Mouse (Mus musculus): ENCODE measurements around the gene G0s2. TPM values are rescaled to one million over a fixed set of nuclear protein-coding genes. Genes with fewer than 3 reads are reported as not detected.
A peak's percentile ranks its signal among the peaks of the same experiment; 100 is the strongest.

Gene G0s2
- total and polyA plus RNA-seq, 3 experiments: 44.8 to 229 (median 57.9) TPM

GRCm38 (mm10) chr1:193315705-193316357 lies 42.8 kb upstream of the G0s2 start:
- WGBS: 22% methylated on average over 5 of the region's 5 CpGs

GRCm38 (mm10) chr1:193311596-193311995 lies 38.6 kb upstream of the G0s2 start:
- no peak overlapping the region for H3K9ac ChIP-seq (ENCODE audit: low read depth, low read length)
- no peaks in the 10 kb centered on the region for H3K27me3 ChIP-seq (ENCODE audit: control insufficient read depth, insufficient read depth, low read length)
- DNase-seq: no peak
- no peak overlapping the region for H3K4me3 ChIP-seq
- intact Hi-C loops (cut with DNase I): no loop called here
- H3K27ac ChIP-seq: no peak overlapping the region
- no peaks in the 10 kb centered on the region; the same call in 1 of the 2 replicates for H3K36me3 ChIP-seq (ENCODE audit: control insufficient read depth, insufficient read depth, low read length)
- whole genome bisulfite sequencing: 19% methylated on average over 1 of the region's 1 CpGs
- H3K79me2 ChIP-seq (replicated peaks; ENCODE audit: control insufficient read depth, insufficient read depth, low read length): no peaks in the 10 kb centered on the region
- peaks cover 17% of the 10 kb centered on the region for H3K4me1 ChIP-seq (ENCODE audit: control insufficient read depth, insufficient read depth, low read length)
- TF ChIP-seq EP300 (IDR thresholded peaks at IDR 0.05; ENCODE audit: insufficient read depth, low read depth, low read length) (no peak), CTCF (IDR thresholded peaks at IDR 0.05) (no peak), POLR2A (IDR thresholded peaks at IDR 0.05; ENCODE audit: insufficient read depth, low read depth, low read length) (no peak)

More at GRCm38 (mm10) chr1:193315705-193316357, 42.8 kb upstream of the G0s2 start:
- Histone ChIP-seq H3K9ac (ENCODE audit: low read depth, low read length) (0 out of 2 replicates have a peak overlapping the region, but pooled peaks have one; percentile 1), H3K4me3 (no peak overlapping the region), H3K36me3 (ENCODE audit: control insufficient read depth, insufficient read depth, low read length) (no peaks in the 10 kb centered on the region; the same call in 1 of the 2 replicates), H3K4me1 (ENCODE audit: control insufficient read depth, insufficient read depth, low read length) (peaks cover 20% of the 10 kb centered on the region), H3K27ac (peak overlapping the region; percentile 89), H3K79me2 (replicated peaks; ENCODE audit: control insufficient read depth, insufficient read depth, low read length) (no peaks in the 10 kb centered on the region), H3K27me3 (ENCODE audit: control insufficient read depth, insufficient read depth, low read length) (no peaks in the 10 kb centered on the region)
- intact Hi-C loops (cut with DNase I): loop anchor here (1.0 kb wide), 1 partner anchor 43 kb away; the partner anchor contains the start of gene G0s2
- DNase-seq: peak; percentile 86 to 93
- TF ChIP-seq EP300 (IDR thresholded peaks at IDR 0.05; ENCODE audit: insufficient read depth, low read depth, low read length) (peak; percentile 98), POLR2A (IDR thresholded peaks at IDR 0.05; ENCODE audit: insufficient read depth, low read depth, low read length) (peak; percentile 16; the same call in 1 of the 2 replicates), CTCF (IDR thresholded peaks at IDR 0.05) (no peak)

DNA sequence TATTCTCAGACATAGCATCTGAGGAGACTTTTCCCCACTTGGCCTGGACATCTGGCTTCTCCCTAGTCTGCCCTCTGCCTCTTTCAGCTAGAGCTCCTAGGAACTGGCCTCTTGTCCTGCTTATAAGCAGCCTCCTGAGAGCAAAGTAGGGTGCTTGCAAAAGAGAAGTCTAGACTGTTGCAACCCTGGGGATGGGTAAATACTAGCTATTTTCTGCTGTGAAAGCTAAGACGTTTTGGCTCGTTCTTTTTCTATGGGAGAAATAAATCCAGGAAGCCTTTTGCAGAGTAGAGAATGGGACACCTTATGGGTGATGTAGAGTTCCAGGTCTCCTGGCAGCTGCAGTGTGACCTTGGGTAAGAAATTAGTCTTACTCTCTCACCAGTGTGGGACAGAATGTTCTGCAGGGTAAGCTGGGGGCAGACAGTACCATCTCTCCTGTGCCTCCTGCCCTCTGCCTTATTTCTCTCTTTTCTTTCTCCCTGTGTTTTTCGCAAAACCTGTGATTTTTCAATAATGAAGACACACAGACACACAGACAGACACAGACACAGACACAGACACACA lies 37.6 kb upstream of the G0s2 start:
- Histone ChIP-seq H3K9ac (ENCODE audit: low read depth, low read length) (no peak overlapping the region), H3K27me3 (ENCODE audit: control insufficient read depth, insufficient read depth, low read length) (no peaks in the 10 kb centered on the region), H3K79me2 (replicated peaks; ENCODE audit: control insufficient read depth, insufficient read depth, low read length) (no peaks in the 10 kb centered on the region), H3K36me3 (ENCODE audit: control insufficient read depth, insufficient read depth, low read length) (no peaks in the 10 kb centered on the region; the same call in 1 of the 2 replicates), H3K27ac (no peak overlapping the region), H3K4me3 (no peak overlapping the region), H3K4me1 (ENCODE audit: control insufficient read depth, insufficient read depth, low read length) (peaks cover 11% of the 10 kb centered on the region)
- intact Hi-C loops (cut with DNase I): no loop called here
- TF ChIP-seq CTCF (IDR thresholded peaks at IDR 0.05) (no peak), EP300 (IDR thresholded peaks at IDR 0.05; ENCODE audit: insufficient read depth, low read depth, low read length) (no peak), POLR2A (IDR thresholded peaks at IDR 0.05; ENCODE audit: insufficient read depth, low read depth, low read length) (no peak)
- WGBS: 89% methylated on average over 3 of the region's 3 CpGs
- no peak for DNase-seq

DNA sequence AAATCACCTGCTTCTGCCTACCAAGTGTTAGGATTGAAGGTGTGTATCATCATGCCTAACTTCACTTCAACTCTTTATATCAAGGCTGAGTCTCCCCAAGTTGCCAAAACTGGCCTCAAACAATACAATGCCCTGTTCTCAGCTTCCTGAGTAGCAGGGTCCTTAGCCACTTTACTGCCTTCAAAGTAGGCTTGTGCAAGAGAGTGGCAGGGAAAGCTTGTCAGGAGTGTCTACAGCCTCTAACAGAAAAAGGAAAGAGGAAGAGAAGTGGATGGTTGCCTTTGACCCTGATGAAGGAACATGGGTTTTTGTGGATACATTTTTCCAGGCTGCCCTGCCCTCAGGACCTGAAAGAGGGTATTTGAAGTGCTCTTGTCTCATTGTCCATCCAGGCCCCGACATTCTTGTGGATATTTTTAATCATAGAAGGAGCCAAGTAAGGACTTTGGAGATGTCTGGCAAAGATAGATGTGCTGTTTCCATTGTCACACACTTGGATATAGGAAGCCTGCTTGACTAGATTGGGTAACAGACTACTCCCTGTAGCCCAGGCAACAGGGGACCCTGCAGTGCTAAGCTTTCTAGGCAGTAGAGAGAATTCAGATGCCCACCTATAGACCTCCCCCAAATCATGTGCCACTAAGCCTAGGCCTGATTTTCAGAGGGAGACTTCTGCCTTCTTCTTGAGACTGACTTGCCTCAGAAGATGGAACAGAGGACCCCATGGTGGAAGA lies 36.9 kb upstream of the G0s2 start:
- Histone ChIP-seq H3K4me3 (no peak overlapping the region), H3K27ac (no peak overlapping the region)
- 16% methylated on average over 1 of the region's 1 CpGs for WGBS

GRCm38 (mm10) chr1:193306832-193307231 lies 33.8 kb upstream of the G0s2 start:
- intact Hi-C loops (cut with DNase I): no loop called here
- no peaks in the 10 kb centered on the region for H3K36me3 ChIP-seq (ENCODE audit: control insufficient read depth, insufficient read depth, low read length)
- no peak for DNase-seq
- no peak overlapping the region for H3K27ac ChIP-seq
- H3K79me2 ChIP-seq (replicated peaks; ENCODE audit: control insufficient read depth, insufficient read depth, low read length): no peaks in the 10 kb centered on the region
- no peaks in the 10 kb centered on the region for H3K27me3 ChIP-seq (ENCODE audit: control insufficient read depth, insufficient read depth, low read length)
- H3K4me3 ChIP-seq: no peak overlapping the region
- H3K9ac ChIP-seq (ENCODE audit: low read depth, low read length): no peak overlapping the region
- no peak for TF ChIP-seq CTCF (IDR thresholded peaks at IDR 0.05)
- TF ChIP-seq EP300 (IDR thresholded peaks at IDR 0.05; ENCODE audit: insufficient read depth, low read depth, low read length): no peak
- no peak for TF ChIP-seq POLR2A (IDR thresholded peaks at IDR 0.05; ENCODE audit: insufficient read depth, low read depth, low read length)
- 85% methylated on average over 2 of the region's 2 CpGs for WGBS
- H3K4me1 ChIP-seq (ENCODE audit: control insufficient read depth, insufficient read depth, low read length): peaks cover 2% of the 10 kb centered on the region; the same call in 1 of the 2 replicates

More for the DNA sequence above, 36.9 kb upstream of the G0s2 start:
- intact Hi-C loops (cut with DNase I): no loop called here
- no peak for TF ChIP-seq EP300 (IDR thresholded peaks at IDR 0.05; ENCODE audit: insufficient read depth, low read depth, low read length)
- TF ChIP-seq POLR2A (IDR thresholded peaks at IDR 0.05; ENCODE audit: insufficient read depth, low read depth, low read length): no peak
- Histone ChIP-seq H3K27me3 (ENCODE audit: control insufficient read depth, insufficient read depth, low read length) (no peaks in the 10 kb centered on the region), H3K9ac (ENCODE audit: low read depth, low read length) (no peak overlapping the region), H3K79me2 (replicated peaks; ENCODE audit: control insufficient read depth, insufficient read depth, low read length) (no peaks in the 10 kb centered on the region), H3K36me3 (ENCODE audit: control insufficient read depth, insufficient read depth, low read length) (no peaks in the 10 kb centered on the region), H3K4me1 (ENCODE audit: control insufficient read depth, insufficient read depth, low read length) (peaks cover 6% of the 10 kb centered on the region; the same call in 1 of the 2 replicates)
- DNase-seq: no peak
